Mouse (Mus musculus) cerebellum, adult 9-11 months (tissue): ENCODE measurements around the gene Psmd6.

Experiments used
- DNase-seq: peaks from one replicate; pipeline ENCODE4 v3.0.0; 2022

The Psmd6 gene

DNA sequence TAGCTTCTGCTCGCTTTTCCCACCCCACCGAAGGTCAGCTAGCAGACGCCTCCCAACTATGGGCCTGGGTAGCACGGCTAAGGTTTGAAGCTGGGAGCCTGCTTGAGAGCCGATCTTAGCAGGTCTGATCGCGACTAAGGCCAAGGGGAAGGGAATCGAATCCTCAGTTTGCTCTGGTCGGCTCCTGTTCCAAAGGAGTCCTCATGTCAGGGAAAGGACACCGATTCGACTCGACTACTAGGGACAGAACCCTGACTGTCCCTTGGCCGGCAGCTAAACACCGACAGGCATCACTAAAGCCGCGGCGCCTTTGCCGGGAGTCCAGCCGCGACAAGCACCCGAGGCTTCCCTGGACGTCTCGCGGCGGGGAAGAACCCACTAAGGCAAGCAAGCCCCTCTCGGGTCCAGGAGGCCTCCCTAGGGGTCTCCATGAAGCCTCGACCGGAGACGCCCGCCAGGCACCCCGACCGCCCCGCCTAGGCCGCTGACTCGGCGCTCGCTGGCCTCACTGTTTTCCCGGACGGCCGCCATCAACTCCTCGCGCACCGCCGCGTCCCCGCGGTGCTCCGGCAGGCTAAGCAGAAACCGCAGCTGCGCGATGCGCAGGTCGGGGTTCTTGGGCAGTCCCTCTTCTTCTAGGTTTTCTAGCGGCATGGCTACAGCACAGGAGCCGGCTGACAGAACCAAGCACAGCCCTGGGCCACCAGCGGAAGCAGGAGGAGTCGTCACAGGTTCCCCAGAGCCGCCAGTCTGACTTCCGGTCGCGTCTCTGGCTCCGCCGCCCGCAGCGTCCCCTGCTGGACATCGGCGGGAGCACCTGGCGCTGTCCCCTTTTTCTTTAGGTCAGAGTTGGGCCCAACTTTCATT, at the start of gene Psmd6:
Psmd6 (minus strand) TSS at position 755 of the 867 bp plus-strand sequence.
- peak; percentile 88 for DNase-seq

DNA sequence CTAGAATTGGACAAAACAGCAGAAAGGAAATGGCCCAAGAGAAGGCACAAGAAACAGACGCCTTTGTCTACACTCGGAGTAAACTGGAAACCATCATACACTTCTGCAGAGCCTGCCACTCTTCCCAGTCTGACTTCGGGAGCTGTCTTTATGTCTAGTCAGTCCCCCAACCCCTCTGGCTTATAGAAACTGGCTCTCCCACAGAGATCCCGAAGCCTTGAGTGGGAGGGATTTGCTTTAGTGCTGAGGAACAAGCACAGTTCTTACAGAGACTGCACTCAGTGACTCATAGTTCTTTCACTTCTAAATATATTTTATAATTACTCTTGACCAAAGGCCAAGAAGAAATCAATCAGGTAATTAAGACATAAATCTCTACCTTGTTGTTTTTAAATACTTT, 10.1 kb downstream of the Psmd6 start:
- DNase-seq = no peak

DNA sequence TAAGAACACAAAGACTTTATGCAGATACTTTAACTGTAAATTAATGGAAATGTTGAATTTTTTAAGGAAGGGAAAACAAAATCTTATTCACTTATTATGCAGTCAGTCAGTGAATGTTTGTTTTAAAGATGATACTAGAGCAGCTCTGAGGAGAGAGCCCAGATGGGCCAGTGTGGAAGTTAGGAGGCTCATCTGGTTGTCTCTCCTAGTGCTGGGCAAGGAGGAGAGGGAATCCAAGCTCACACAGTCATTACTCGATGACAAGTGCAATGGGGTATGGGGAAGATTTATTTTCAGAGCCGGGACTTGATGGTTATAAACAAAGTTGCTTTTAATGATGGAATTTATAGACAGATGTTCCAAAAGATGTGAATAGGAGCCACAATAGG, 15.9 kb downstream of the Psmd6 start:
- DNase-seq = no peak

DNA sequence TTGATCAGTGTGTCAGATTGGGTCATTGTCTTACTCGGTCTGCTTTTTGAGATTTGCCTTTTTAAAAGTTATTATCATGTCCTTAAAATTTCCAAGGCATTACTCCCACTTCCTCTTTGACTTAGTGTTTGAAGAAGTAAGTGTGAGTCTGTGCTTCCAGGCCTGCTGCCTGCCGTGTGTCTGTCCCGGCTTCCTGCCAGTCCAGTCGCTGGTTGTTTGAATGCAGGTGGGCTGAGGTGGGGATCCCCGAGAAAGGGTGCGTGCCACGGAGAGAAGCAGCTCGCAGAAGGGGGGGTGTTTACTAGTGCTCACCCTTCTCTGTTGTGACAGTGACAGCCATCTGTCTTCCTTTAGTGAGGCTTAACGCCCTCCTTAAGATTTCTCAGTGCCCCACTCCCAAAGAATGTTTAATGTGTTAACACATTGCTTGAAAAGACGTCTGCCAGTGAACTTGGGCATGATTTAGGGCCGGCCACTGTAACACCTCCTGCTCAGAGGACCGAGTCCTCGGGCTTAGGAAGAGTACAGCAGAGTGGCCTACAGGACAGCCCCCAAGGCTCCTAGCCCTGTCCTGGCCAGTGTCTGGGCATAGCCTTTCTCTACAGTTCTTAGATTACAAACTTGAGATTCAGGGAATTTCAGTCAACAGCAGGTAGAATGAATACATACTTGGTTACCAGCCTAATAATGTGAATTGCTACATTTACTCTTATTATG, 16.4 kb downstream of the Psmd6 start:
- DNase-seq = no peak

DNA sequence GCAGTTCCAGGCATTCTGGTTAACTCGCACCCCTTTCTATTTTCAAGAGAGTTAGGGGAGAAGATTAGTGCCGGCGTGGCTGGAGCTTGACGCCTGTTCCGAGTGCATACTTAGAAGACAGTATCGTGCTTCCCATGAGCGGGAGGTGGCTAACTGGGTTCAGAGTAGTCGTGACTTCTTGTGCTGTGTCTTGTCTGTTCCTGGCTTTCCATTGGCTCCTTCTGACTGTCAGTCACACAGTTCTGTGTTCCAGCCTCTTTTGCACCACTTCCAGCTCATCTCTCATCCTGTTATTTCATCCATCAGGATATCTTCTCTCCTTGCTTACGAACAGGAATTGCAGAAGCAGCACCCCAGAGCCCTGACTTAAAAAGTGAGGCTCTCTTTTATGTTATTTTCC, 19.5 kb downstream of the Psmd6 start:
- DNase-seq = no peak

DNA sequence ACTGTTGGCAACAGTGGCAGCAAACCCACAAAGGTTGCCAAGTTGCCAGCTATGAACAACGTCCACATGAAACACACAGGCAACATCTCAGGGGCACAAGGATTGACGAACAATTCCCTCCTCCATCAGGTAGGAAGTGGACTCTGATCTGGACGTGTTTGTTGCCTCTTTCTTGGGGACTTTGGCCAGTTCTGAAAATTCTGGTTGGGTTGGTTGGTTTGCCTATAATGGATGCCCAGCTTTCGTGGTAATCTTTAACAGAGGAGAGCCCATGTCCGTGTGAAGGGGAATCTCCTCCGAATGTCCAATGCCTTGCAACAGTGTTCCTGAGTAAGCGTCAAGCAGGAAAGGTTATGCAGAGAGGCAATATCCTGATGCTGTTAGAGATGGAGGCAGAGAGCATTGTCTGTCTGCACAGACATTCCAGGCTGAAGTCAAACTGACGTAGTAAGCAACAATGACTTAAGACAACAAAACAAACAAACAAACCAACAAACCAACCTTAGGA, 20.0 kb downstream of the Psmd6 start:
- no peak for DNase-seq

DNA sequence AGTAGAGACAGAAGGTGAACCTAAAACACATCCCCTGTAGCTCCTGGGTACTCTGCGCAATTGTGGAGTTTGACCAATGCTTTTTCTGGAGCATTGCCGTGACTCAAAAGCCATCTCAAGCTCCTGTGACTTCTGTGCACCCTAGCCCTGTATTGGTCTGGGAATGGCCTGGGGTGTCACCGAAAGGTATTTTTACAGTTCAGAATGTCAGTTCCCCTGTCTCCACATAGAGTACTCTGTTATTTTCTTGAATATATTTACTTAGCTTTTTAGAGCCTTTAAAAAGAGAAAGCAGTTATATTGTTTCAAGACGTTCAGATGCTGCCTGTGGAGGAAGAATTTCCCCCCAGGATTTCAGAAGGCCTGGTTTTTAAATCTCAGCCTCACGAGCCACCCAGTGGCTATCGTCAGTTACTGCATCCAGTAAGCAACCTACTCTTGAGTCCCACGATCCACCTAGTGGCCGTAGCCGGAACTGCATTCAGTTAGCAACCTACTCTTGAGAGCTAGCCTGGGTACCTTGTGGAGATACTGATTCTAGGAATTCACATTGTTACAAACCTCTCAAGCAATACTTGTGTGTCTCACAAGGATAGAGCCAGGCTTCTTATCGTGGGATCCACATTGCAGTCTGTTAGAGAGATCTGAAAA, 22.3 kb downstream of the Psmd6 start:
- peak; percentile 85 for DNase-seq

DNA sequence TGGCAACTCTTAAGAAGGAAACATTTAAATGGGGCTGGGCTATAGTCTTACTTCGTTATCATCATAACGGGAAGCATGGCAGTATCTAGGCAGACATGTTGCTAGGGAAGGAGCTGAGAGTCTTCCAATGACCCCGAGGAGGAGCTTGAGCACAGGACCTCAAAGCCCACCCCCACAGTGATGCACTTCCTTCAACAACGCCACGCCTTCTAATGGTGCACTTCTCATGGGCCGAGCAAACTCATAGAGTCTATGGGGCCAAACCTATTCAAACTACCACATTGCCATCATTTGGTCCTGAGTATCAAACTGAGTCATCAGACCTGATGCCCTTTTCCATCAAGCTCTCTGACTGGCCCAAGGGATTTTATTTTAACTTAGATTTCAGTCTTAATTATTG, 30.2 kb downstream of the Psmd6 start:
- no peak for DNase-seq

DNA sequence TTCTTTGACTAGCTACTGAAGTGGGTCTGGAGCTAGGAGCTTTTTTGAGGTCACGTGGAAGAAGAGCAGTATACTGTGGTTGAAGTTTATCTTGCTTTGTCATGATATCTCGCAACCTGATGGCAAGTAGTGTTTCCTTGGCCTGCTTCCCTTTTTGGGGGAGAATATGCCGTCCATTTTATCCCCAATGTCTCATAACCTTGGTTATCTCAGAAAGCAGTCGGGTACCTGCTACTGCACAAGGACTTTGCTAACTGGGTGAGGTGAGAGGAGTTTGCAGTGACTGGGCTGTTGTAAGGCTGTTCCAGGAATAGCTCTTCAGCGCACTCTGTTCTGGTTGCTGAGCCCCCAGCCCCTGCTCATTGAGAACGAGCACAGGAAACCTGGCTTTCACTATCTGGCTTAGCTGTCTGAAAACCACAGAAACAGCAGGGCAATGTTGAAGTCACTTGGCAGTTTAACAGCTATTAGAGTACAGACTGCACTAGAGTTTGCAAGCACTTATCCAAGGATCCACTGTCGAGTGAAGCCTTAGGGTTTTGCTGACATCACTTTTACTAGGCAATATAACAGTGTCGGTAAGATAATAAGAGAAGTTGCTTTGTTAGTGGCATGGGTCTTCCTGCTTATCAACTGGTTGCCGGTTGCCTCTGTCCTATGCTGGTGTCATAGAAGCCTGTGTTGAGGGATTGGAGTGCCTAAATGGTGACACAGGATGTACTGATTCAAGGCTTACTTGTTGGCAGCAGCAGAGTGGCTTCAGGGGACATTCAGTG, 32.6 kb downstream of the Psmd6 start:
- no peak for DNase-seq

DNA sequence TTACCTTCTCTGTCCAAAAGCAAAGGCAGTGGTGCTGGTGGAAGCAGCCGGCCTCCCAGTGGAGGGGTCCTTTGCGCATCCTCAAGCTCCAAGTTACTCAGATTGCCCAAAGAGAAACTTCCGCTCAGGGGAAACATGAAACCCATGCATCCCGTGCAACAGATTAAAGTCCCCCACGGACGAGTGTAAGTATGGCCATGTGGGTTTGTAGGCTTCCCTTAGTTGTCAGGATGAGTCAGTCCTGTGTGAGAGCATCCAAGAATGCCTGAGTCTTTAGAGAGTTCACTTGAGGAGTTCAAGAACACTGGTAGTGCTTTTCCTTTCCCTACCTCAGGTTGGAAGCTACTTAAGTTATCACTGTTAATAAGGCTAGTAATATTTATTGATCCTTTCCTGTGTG, 33.4 kb downstream of the Psmd6 start:
- no peak for DNase-seq

DNA sequence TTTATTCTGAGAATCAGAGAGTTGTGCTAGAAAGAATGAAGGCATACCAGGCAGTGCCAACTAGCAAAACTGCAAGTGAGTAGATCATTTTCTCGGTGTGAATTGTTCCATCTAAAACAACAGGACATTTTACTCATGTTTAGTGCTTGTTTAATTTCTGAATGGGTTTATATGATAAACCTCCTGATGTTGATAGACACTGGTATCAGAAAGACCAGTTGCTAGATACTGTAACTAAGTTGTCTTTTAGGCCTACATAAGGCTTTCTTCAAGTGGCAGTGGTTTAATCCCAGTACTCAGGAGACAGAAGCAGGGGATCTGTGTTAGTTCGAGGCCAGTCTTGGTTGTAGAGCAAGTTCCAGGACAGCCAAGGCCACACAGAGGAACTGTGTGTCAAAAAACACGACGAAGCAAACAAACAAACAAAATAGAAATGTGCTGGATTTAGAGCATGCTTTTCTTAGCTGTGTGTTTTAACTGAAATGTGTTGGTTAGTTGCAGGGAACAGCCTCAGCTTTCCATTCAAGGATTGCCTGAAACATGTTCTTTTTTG, 34.0 kb downstream of the Psmd6 start:
- DNase-seq = no peak

DNA sequence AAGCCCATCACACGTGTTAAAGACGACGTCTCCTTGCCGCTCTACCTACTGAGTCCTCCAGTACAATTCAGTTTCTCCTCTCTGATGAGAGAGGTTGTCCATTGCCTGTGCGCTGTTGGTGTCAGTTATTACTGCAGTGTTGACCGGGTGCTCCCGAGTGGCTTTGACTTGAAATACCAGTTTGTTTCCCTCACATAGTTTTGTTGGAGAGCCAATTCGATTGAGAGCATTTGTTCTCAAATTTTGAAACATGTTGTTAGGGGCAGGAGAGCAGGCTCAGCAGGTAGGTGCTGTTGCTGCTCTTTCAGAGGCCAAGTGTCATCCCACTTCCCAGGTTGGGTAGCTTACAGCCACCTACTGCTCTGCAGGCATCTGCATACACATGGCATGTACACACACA, 37.0 kb downstream of the Psmd6 start:
- no peak for DNase-seq

DNA sequence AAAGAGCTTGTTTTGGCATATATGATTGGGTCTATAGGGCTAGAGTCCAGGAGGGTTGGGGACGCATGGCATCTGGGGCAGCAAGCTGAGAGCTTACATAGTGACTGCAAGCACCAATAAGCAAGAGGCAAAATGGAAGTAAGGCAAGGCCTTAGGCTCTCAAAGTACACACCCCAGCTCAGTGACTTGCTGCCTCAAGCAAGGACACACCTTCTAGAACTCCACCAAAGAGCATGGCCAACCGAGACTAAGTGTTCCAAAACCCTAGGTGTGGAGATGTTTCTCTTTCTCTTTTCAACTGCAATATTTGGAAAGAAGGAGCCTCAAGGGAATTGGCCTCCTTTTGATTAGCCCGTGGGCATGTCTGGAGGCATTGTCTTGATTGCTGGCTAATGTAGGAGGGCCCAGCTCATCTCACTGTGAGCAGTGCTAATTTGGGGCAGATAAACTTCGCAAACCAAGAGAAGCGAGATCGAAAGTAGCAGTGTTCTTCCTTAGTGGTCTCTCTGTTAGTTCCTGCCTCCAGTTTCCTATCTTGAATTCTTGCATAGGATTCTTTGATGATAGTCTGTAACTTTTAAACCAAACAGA, 40.1 kb downstream of the Psmd6 start:
- DNase-seq = no peak

DNA sequence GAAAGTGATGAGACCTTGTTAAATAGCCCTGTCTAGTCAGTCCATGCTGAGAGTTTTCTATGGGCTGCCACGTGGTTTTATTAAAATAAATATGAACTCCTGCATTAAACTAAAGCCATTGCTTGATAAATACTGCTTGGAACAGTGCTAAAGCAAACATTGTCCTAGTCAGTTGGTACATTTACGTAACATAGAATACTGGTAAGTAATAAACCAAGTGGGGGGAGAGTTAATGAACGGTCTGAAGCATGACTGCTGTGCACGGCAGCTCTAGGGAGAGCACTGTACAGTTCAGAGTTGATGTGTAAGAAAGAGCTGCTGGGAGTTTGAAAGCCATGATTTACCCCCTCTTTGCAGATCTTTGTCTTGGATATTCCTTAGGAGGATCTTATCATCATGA, 49.3 kb downstream of the Psmd6 start:
- no peak for DNase-seq

DNA sequence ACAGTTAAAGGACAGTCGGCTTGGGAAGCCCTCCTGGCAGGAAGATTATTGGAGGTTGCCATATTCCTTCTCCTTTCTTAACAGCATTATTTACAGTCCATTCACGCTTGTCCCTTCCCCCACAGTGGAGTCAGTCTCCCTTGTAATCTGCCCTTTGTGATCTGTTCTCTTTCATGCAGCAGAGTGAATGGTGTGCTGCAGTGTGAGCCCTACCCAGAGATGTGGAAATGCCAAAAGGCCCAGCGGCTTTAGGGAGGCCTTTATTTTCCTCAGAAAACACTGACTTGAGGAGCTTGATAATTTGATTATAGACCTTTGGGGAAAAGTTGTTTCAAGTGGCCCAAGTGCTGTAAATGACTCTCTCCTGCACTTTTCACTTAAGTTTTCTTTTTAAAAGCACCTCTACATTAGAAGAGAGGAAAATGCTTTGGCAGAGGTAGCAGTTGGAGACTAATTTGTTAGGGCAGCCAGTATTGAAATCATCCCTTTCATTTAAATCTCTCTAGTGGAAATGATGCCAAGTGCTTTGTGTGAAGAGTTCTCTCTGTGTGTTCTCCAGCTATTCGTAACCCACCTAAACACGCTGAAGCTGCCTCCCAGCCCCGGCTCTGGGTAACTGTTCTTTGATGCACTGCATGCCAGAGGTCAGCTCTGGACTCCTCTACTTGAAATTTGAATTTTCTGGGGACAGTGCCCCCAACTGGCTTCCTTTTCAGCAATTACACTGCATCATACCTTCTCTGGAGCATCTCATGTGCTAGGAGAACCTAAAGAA, 50.1 kb downstream of the Psmd6 start:
- peak; percentile 20 for DNase-seq

DNA sequence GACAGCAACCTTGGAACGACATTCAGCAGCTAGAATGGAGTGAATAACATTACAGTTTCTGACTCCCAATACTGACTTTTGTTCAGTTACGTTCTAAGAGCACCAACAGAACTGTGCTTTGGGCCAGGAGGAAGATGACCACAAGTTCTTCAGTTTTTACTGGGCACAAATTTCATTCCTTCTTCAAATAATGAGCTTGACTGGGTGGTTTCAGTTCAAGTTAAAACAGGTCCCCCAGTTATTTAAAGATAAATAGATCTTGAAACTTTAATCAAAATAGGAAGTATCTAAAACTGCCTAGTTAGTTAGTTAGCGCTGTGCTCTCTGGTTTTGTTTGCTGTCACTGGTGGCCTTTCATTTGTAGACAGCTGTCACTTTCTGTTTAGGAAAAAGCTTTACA, 52.2 kb downstream of the Psmd6 start:
- DNase-seq = no peak

DNA sequence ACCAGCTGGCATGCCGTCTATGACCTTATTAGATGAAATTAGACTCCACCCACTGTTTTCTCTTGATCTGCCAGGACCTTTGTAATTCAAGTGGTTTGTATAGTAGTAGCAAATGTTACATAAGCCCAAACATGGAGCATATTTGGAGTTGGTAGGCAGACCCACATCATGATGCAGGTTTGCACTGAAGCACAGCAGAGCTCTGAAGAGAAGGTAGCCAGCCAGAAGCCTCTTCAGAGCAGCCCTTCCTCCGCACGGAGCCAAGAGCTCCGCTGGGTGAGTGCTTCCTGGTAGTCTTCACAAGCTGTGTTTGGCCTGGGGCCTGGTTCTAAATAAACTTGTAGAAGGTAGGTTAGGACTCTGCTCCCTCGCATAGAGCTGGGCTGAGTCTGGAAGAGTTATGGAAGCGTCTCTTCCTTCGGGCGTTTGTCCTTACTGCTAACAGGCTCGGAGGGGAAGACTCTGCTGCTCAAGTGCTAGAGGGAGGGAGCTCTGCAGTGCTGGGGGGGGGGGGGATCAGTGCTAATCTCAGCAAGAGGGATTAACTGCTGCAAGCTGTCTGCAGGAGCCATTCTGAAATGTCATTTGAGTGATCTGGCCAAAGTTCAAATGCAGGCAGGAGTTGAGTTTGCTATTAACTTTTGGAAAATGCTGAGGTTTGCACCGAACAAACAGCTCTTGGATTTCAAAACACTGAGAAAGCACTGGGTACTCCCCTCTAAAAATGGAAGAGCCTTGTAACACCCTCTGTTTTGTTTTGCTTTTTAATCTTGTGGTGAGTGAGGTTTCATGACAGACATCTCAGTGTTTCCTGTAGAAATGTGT, 52.9 kb downstream of the Psmd6 start:
- DNase-seq = peak; percentile 71

DNA sequence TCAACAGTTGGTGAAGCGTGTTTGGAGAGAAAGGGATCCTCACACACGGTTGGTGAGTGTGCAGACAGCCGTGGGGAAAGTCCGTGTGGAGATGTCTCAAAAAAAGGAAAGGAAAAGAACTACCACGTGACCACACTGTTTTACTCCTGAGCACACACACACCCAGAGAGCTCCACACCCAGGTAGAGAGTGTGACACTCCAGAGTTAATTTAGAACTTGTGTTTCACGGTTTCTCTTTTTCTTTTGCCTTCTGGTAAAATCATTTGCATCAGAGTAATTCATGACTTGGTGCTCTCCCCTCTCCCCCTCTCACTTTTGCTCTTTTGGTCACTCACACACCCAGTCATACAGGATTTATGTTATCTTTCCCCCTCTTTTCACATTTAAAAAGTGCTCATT, 54.5 kb downstream of the Psmd6 start:
- no peak for DNase-seq

DNA sequence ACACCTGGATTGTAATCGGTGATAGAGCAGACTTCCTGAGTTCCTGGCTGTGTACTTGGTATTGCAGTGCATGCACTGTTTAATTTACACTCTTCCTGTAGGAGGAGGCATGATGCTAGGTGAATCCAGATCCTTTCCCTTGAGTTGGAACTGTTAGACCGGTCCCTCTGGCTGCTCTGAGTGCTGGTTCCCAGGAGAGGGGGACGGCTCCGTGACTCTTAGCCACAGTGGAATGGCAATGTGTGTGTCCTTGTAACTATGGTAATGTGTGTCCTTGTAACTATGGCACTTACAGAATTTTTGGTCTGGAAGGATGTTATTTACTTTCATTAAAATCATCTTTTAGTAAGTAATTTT, 55.7 kb downstream of the Psmd6 start:
- DNase-seq = no peak

DNA sequence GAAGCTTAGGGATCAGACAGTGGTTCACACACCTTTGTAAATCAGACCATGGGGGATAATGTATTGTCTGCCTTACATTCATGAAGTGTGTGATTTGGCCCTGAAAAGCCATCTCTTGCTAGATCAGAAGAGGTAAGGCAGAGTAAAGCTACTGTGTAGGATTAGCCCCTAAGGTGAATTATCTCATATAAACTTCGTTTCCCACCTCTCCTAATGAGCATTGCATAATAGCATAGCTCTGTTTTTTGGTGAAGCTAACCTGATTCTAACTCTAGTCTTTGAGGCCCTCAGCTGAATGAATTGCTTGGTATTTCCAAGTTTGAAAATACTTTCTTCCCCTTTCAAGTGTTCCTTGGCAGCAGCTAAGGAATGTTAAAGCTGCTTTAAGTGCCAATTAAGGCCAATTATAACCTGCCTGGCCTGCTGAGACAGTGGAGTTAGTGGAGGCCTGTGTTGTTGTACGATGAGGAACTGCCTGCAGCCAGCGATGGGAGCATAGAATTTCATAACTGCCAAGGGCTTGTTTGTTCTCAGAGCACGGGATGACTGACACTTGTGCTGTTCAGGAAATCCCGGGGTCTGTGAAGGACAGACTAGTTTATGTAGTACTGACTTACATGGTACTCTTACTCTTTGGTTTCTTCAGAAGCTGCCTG, 56.2 kb downstream of the Psmd6 start:
- no peak for DNase-seq
